Mouse (Mus musculus): ENCODE measurements around the gene Ooep. TPM values are rescaled to one million over a fixed set of nuclear protein-coding genes. Genes with fewer than 3 reads are reported as not detected.

Ooep gene
- not detected for total RNA-seq (2021)
- long read RNA-seq, experiment 1 = 0 reads
- long read RNA-seq, experiment 2 = 0 reads

- no peak for DNase-seq (ENCODE audit: low spot score in 2 of 2)
Measured at GRCm38 (mm10) chr9:78378113-78378785, at the start of gene Ooep. Gene Ooep, minus strand, starts transcription at chr9:78378725.

GRCm38 (mm10) chr9:78428185-78428584, 49.7 kb upstream of the Ooep start:
- no peak for DNase-seq (ENCODE audit: low spot score in 2 of 2)

GRCm38 (mm10) chr9:78427362-78427781, 48.8 kb upstream of the Ooep start:
- DNase-seq (ENCODE audit: low spot score in 2 of 2) = no peak

- DNase-seq (ENCODE audit: low spot score in 2 of 2) = no peak
Measured at GRCm38 (mm10) chr9:78401596-78401995, 23.1 kb upstream of the Ooep start.

- DNase-seq (ENCODE audit: low spot score in 2 of 2) = no peak
Measured at GRCm38 (mm10) chr9:78400570-78400969, 22.0 kb upstream of the Ooep start.

GRCm38 (mm10) chr9:78396517-78396916, 18.0 kb upstream of the Ooep start:
- no peak for DNase-seq (ENCODE audit: low spot score in 2 of 2)

GRCm38 (mm10) chr9:78395630-78396351, 17.3 kb upstream of the Ooep start, which contains the start of gene Ddx43:
Gene Ddx43, plus strand, starts transcription at chr9:78395777.
- peak; percentile 8 to 22 for DNase-seq (ENCODE audit: low spot score in 2 of 2)

- no peak for DNase-seq (ENCODE audit: low spot score in 2 of 2)
Measured at GRCm38 (mm10) chr9:78395244-78395629, 16.7 kb upstream of the Ooep start.

- no peak for DNase-seq (ENCODE audit: low spot score in 2 of 2)
Measured at GRCm38 (mm10) chr9:78394602-78395001, 16.1 kb upstream of the Ooep start.

- no peak for DNase-seq (ENCODE audit: low spot score in 2 of 2)
Measured at GRCm38 (mm10) chr9:78393741-78394140, 15.2 kb upstream of the Ooep start.

GRCm38 (mm10) chr9:78389981-78390380, 11.5 kb upstream of the Ooep start:
- DNase-seq (ENCODE audit: low spot score in 2 of 2) = no peak

GRCm38 (mm10) chr9:78386947-78387346, 8.4 kb upstream of the Ooep start:
- no peak for DNase-seq (ENCODE audit: low spot score in 2 of 2)

GRCm38 (mm10) chr9:78385893-78386292, 7.4 kb upstream of the Ooep start:
- DNase-seq (ENCODE audit: low spot score in 2 of 2) = peak in 1 of 2 experiments; percentile 2

GRCm38 (mm10) chr9:78377546-78377945, 979 bp downstream of the Ooep start:
- DNase-seq (ENCODE audit: low spot score in 2 of 2) = no peak

GRCm38 (mm10) chr9:78375486-78375885, 3.0 kb downstream of the Ooep start:
- no peak for DNase-seq (ENCODE audit: low spot score in 2 of 2)

GRCm38 (mm10) chr9:78374885-78375389, 3.6 kb downstream of the Ooep start:
- no peak for DNase-seq (ENCODE audit: low spot score in 2 of 2)

- no peak for DNase-seq (ENCODE audit: low spot score in 2 of 2)
Measured at GRCm38 (mm10) chr9:78374397-78374796, 4.1 kb downstream of the Ooep start.

GRCm38 (mm10) chr9:78372827-78373504, 5.6 kb downstream of the Ooep start:
- DNase-seq (ENCODE audit: low spot score in 2 of 2) = no peak

GRCm38 (mm10) chr9:78371441-78371840, 7.1 kb downstream of the Ooep start:
- no peak for DNase-seq (ENCODE audit: low spot score in 2 of 2)

GRCm38 (mm10) chr9:78369786-78370185, 8.7 kb downstream of the Ooep start:
- no peak for DNase-seq (ENCODE audit: low spot score in 2 of 2)

- DNase-seq (ENCODE audit: low spot score in 2 of 2) = no peak
Measured at GRCm38 (mm10) chr9:78369349-78369748, 9.2 kb downstream of the Ooep start.

All from adrenal gland, adult 18-20 months (tissue).